Mouse (Mus musculus): Measurements from ENCODE around the gene Celf2. TPM values are rescaled to one million over a fixed set of nuclear protein-coding genes. Genes with fewer than 3 reads are reported as not detected.

Celf2 gene
- total and polyA plus RNA-seq, 2 experiments from 2014 or later: 185 to 205 TPM

GRCm38 (mm10) chr2:7351234-7351633 is 158.1 kb downstream of the Celf2 start:
- TF ChIP-seq CTCF (IDR thresholded peaks at IDR 0.05; ENCODE audit: low read depth): no peak
- Histone ChIP-seq H3K27ac (ENCODE audit: low read depth, low read length) (no peak overlapping the region), H3K4me3 (ENCODE audit: low read depth, low read length) (no peak overlapping the region), H3K4me1 (ENCODE audit: insufficient read depth) (no peaks in the 10 kb centered on the region), H3K4me2 (ENCODE audit: low read depth) (no peak overlapping the region), H3K27me3 (ENCODE audit: insufficient read depth, low read length) (no peaks in the 10 kb centered on the region), H3K36me3 (ENCODE audit: insufficient read depth) (no peaks in the 10 kb centered on the region), H3K9ac (no peak overlapping the region), H3K9me3 (ENCODE audit: low read length) (no peaks in the 10 kb centered on the region)
- DNase-seq (no peak), ATAC-seq (peak; percentile 29; the same call in 1 of the 2 replicates)
- WGBS: 35% methylated on average over 5 of the region's 5 CpGs

DNA sequence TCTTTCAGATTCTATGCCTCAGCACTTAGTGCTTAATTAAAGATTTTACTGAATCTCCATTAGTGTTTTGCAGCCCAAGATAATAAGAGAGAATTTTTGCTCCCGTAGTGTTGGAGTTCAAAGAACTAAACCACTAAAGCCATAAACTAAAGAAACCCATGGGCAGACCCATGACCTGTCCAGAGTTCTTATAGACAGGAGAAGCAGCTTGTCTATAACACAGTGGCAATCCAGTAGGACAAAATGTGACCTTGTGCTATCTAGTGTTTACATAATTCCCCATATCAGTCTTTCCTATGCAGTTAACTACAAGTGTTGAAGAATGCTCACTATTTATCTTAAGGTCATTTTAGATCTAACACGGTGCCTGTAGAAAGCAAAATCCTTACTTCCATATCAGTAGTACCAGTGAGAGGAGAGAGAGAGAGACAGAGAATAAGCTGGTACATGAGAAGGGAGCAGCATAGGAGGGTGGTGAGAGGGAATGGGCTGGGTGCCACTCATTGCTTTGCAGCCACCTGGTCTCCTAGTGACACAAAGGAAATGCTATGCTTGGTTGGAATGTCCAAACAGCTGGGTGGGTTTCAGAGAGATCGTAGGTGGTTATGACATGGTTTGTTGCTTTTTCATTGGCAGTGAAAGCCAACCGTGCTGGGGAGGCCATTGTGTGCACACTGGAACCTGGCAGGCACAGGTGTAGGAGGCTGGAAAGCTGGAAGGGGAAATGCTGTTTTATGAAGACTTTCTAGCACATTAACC is 162.5 kb downstream of the Celf2 start:
- H3K36me3 ChIP-seq (ENCODE audit: insufficient read depth): no peaks in the 10 kb centered on the region; the same call in 1 of the 2 replicates
- no peak overlapping the region for H3K4me2 ChIP-seq (ENCODE audit: low read depth)
- ATAC-seq: no peak
- H3K9ac ChIP-seq: no peak overlapping the region
- no peaks in the 10 kb centered on the region for H3K27me3 ChIP-seq (ENCODE audit: insufficient read depth, low read length)
- DNase-seq: no peak
- WGBS: 68% methylated on average over 4 of the region's 4 CpGs
- TF ChIP-seq CTCF (IDR thresholded peaks at IDR 0.05; ENCODE audit: low read depth): no peak
- H3K27ac ChIP-seq (ENCODE audit: low read depth, low read length): no peak overlapping the region; the same call in 1 of the 2 replicates
- no peaks in the 10 kb centered on the region for H3K9me3 ChIP-seq (ENCODE audit: low read length)
- H3K4me3 ChIP-seq (ENCODE audit: low read depth, low read length): no peak overlapping the region
- H3K4me1 ChIP-seq (ENCODE audit: insufficient read depth): no peaks in the 10 kb centered on the region

GRCm38 (mm10) chr2:7344951-7345350 is 164.4 kb downstream of the Celf2 start:
- H3K4me1 ChIP-seq (ENCODE audit: insufficient read depth): no peaks in the 10 kb centered on the region
- H3K27me3 ChIP-seq (ENCODE audit: insufficient read depth, low read length): no peaks in the 10 kb centered on the region
- WGBS: 92% methylated on average over 2 of the region's 2 CpGs
- H3K9me3 ChIP-seq (ENCODE audit: low read length): no peaks in the 10 kb centered on the region
- no peak overlapping the region for H3K9ac ChIP-seq
- ATAC-seq (no peak), DNase-seq (no peak)
- no peak for TF ChIP-seq CTCF (IDR thresholded peaks at IDR 0.05; ENCODE audit: low read depth)
- H3K27ac ChIP-seq (ENCODE audit: low read depth, low read length): no peak overlapping the region
- H3K4me3 ChIP-seq (ENCODE audit: low read depth, low read length): no peak overlapping the region
- no peaks in the 10 kb centered on the region; the same call in 1 of the 2 replicates for H3K36me3 ChIP-seq (ENCODE audit: insufficient read depth)
- no peak overlapping the region for H3K4me2 ChIP-seq (ENCODE audit: low read depth)

GRCm38 (mm10) chr2:7342911-7343478 is 166.4 kb downstream of the Celf2 start:
- DNase-seq (no peak), ATAC-seq (0 out of 2 replicates have a peak, but pooled peaks have one; percentile 29)
- Histone ChIP-seq H3K36me3 (ENCODE audit: insufficient read depth) (no peaks in the 10 kb centered on the region; the same call in 1 of the 2 replicates), H3K4me1 (ENCODE audit: insufficient read depth) (no peaks in the 10 kb centered on the region), H3K27ac (ENCODE audit: low read depth, low read length) (no peak overlapping the region), H3K9me3 (ENCODE audit: low read length) (no peaks in the 10 kb centered on the region), H3K27me3 (ENCODE audit: insufficient read depth, low read length) (no peaks in the 10 kb centered on the region), H3K4me2 (ENCODE audit: low read depth) (no peak overlapping the region), H3K9ac (no peak overlapping the region), H3K4me3 (ENCODE audit: low read depth, low read length) (no peak overlapping the region)
- 22% methylated on average over 8 of the region's 8 CpGs for WGBS
- no peak for TF ChIP-seq CTCF (IDR thresholded peaks at IDR 0.05; ENCODE audit: low read depth)

- Histone ChIP-seq H3K4me3 (ENCODE audit: low read depth, low read length) (no peak overlapping the region), H3K9me3 (ENCODE audit: low read length) (no peaks in the 10 kb centered on the region), H3K4me2 (ENCODE audit: low read depth) (no peak overlapping the region), H3K36me3 (ENCODE audit: insufficient read depth) (no peaks in the 10 kb centered on the region), H3K4me1 (ENCODE audit: insufficient read depth) (no peaks in the 10 kb centered on the region), H3K27ac (ENCODE audit: low read depth, low read length) (peak overlapping the region; percentile 40; the same call in 1 of the 2 replicates), H3K9ac (no peak overlapping the region), H3K27me3 (ENCODE audit: insufficient read depth, low read length) (no peaks in the 10 kb centered on the region)
- WGBS: 40% methylated on average over 2 of the region's 2 CpGs
- DNase-seq (peak; percentile 69), ATAC-seq (peak; percentile 69; the same call in 1 of the 2 replicates)
- TF ChIP-seq CTCF (IDR thresholded peaks at IDR 0.05; ENCODE audit: low read depth): no peak
Measured at GRCm38 (mm10) chr2:7334846-7335245, 174.5 kb downstream of the Celf2 start.

- 59% methylated on average over 8 of the region's 8 CpGs for WGBS
- Histone ChIP-seq H3K4me2 (ENCODE audit: low read depth) (no peak overlapping the region), H3K4me1 (ENCODE audit: insufficient read depth) (no peaks in the 10 kb centered on the region), H3K27me3 (ENCODE audit: insufficient read depth, low read length) (no peaks in the 10 kb centered on the region), H3K36me3 (ENCODE audit: insufficient read depth) (no peaks in the 10 kb centered on the region), H3K9ac (no peak overlapping the region), H3K27ac (ENCODE audit: low read depth, low read length) (no peak overlapping the region), H3K4me3 (ENCODE audit: low read depth, low read length) (no peak overlapping the region), H3K9me3 (ENCODE audit: low read length) (no peaks in the 10 kb centered on the region)
- ATAC-seq (no peak), DNase-seq (no peak)
- TF ChIP-seq CTCF (IDR thresholded peaks at IDR 0.05; ENCODE audit: low read depth): no peak
Measured at GRCm38 (mm10) chr2:7328018-7328899, 181.1 kb downstream of the Celf2 start.
